Comparison of ENCODE assay signal across 10 mouse cellular contexts in the genomic region with DNA sequence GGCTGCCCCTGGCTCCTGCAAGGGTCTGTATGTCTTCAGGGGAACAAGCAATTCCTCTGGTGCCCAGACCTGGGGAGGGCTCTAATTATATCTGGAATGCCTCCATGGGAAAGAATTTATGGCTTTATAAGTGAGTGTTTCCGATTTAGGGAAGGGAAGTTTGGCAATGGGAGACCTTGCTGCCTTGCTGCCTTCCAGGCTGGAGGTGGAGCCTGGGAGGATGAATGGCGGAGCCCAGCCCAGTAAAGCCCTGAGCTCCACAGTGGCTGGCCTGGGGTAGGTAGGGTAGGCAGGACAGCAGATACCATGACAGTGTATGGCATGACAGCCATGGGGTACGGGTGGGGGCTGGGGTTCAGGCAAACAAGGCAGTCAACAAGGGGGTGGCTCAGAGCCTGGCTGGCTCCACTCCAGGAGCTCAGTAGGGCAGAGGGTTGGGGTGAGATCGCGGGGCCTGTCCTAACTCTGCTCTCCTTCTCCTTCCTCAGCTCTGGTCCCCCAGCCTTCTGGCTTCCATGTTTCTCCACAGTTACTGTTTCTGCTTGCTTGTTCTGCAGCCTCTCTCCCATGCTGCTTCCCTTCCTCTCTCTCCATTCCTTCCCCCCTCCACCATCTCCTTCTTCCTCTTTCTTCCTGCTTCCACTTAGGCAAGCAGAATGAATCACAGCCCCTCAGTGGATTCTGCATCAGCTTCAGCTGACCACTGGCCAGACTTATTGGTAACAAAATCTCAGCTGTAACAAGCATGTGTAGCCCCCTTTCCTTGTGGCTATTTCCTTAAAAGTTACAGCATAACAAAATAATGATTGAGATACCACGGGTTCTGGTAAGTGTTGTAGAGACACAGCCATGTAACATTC.
DNase-seq lines count a peak whose midpoint lies in the region; ATAC-seq lines count a peak whose summit lies in the region.
"Had no signal": no experiment of that assay in that cellular context is flagged by ENCODE, and none has a peak within 500 bp of the region (broad histone marks: within the 10 kb centered on the region; RNA-seq: fewer than 3 reads in every experiment).

No protein-coding gene starts in this region.

- no peaks in the 10 kb centered on the region for H3K36me3 ChIP-seq in heart, embryonic 16.5 days (ENCODE audit: control insufficient read depth, insufficient read depth)
- no peaks in the 10 kb centered on the region for H3K36me3 ChIP-seq in lung, embryonic 16.5 days (ENCODE audit: control insufficient read depth, insufficient read depth, low read length)
- H3K36me3 ChIP-seq in stomach, embryonic 16.5 days (ENCODE audit: control insufficient read depth, insufficient read depth, low read length) = no peaks in the 10 kb centered on the region
- H3K36me3 ChIP-seq: heart, embryonic 13.5 days; intestine, embryonic 15.5 days had no signal

- intact Hi-C loops in heart, postnatal 10 days (cut with DNase I) = no loop called here

- 55% methylated on average over 6 of the region's 6 CpGs for WGBS in heart, embryonic 16.5 days
- 43% methylated on average over 6 of the region's 6 CpGs for WGBS in lung, embryonic 16.5 days
- WGBS in stomach, embryonic 16.5 days = 52% methylated on average over 6 of the region's 6 CpGs

- no peak for DNase-seq in heart, postnatal 10 days
- DNase-seq in lung, postnatal 36 days = no peak
- peak; percentile 52 for DNase-seq in forelimb bud, embryonic 11.5 days (ENCODE audit: low read depth, low spot score)
- DNase-seq in layer of hippocampus, adult 18-20 months (ENCODE audit: low spot score in 2 of 2) = no peak

- H3K4me1 ChIP-seq in heart, embryonic 16.5 days (ENCODE audit: control insufficient read depth, insufficient read depth, low read length) = peaks cover 45% of the 10 kb centered on the region
- peaks cover 34% of the 10 kb centered on the region for H3K4me1 ChIP-seq in lung, embryonic 16.5 days (replicated peaks; ENCODE audit: control insufficient read depth, insufficient read depth, low read length)
- peaks cover 26% of the 10 kb centered on the region for H3K4me1 ChIP-seq in stomach, embryonic 16.5 days (ENCODE audit: control insufficient read depth, insufficient read depth, low read length)

- H3K27ac ChIP-seq in heart, embryonic 16.5 days (ENCODE audit: low read length) = 0 out of 2 replicates have a peak overlapping the region, but pooled peaks have one; percentile 29
- H3K27ac ChIP-seq in lung, embryonic 16.5 days (ENCODE audit: low read length) = no peak overlapping the region
- H3K27ac ChIP-seq in stomach, embryonic 16.5 days (ENCODE audit: low read length) = 0 out of 2 replicates have a peak overlapping the region, but pooled peaks have one; percentile 1
- H3K27ac ChIP-seq: heart, embryonic 13.5 days; intestine, embryonic 15.5 days had no signal

- H3K9me3 ChIP-seq in heart, embryonic 16.5 days (replicated peaks; ENCODE audit: control insufficient read depth, low read length) = no peaks in the 10 kb centered on the region
- no peaks in the 10 kb centered on the region for H3K9me3 ChIP-seq in lung, embryonic 16.5 days (ENCODE audit: control insufficient read depth, low read length)
- H3K9me3 ChIP-seq in stomach, embryonic 16.5 days (replicated peaks; ENCODE audit: control insufficient read depth, low read length) = no peaks in the 10 kb centered on the region
- H3K9me3 ChIP-seq: heart, embryonic 13.5 days; intestine, embryonic 15.5 days had no signal

- no peak overlapping the region for H3K9ac ChIP-seq in heart, embryonic 16.5 days (ENCODE audit: low read length)
- H3K9ac ChIP-seq in lung, embryonic 16.5 days (ENCODE audit: low read length) = no peak overlapping the region
- H3K9ac ChIP-seq in stomach, embryonic 16.5 days (ENCODE audit: low read length) = no peak overlapping the region
- H3K9ac ChIP-seq: heart, embryonic 13.5 days; intestine, embryonic 15.5 days had no signal

- ATAC-seq in heart, embryonic 16.5 days (replicated peaks; ENCODE audit: extremely low read depth, insufficient read depth, low FRiP score) = 0 out of 2 replicates have a peak, but pooled peaks have one; percentile 12
- ATAC-seq in lung, embryonic 16.5 days (ENCODE audit: low read depth) = peak; percentile 49; the same call in 1 of the 2 replicates
- 0 out of 2 replicates have a peak, but pooled peaks have one; percentile 20 for ATAC-seq in stomach, embryonic 16.5 days (ENCODE audit: insufficient read depth, low FRiP score)
- ATAC-seq: activated CD4-positive, CD25-positive, alpha-beta regulatory T cell, adult 4 months; intestine, embryonic 15.5 days had no signal

- no peaks in the 10 kb centered on the region for H3K27me3 ChIP-seq in heart, embryonic 16.5 days (ENCODE audit: control insufficient read depth, insufficient read depth, low read length)
- H3K27me3 ChIP-seq in lung, embryonic 16.5 days (ENCODE audit: control insufficient read depth, insufficient read depth, low read depth, low read length) = no peaks in the 10 kb centered on the region
- H3K27me3 ChIP-seq in stomach, embryonic 16.5 days (ENCODE audit: control insufficient read depth, insufficient read depth, low read length) = no peaks in the 10 kb centered on the region
- H3K27me3 ChIP-seq: heart, embryonic 13.5 days; intestine, embryonic 15.5 days had no signal

- no peak overlapping the region for H3K4me3 ChIP-seq in heart, embryonic 16.5 days (ENCODE audit: low read length)
- no peak overlapping the region for H3K4me3 ChIP-seq in lung, embryonic 16.5 days (ENCODE audit: low read length)
- H3K4me3 ChIP-seq in stomach, embryonic 16.5 days (replicated peaks; ENCODE audit: low read length) = no peak overlapping the region
- H3K4me3 ChIP-seq: heart, embryonic 13.5 days; intestine, embryonic 15.5 days had no signal

- peak overlapping the region; percentile 10; the same call in 1 of the 2 replicates for H3K4me2 ChIP-seq in heart, embryonic 16.5 days (ENCODE audit: low read depth, low read length)
- no peak overlapping the region for H3K4me2 ChIP-seq in lung, embryonic 16.5 days (ENCODE audit: low read depth, low read length)
- no peak overlapping the region for H3K4me2 ChIP-seq in stomach, embryonic 16.5 days (ENCODE audit: low read depth, low read length)
- H3K4me2 ChIP-seq: heart, embryonic 13.5 days; intestine, embryonic 15.5 days had no signal
